Mouse (Mus musculus) erythroblast, embryonic 14.5 days (primary cell): ENCODE measurements at regions not wholly inside any gene's neighbourhood (a gene's known extent, or its start where the extent isn't known, plus 50 kb on each side); places are given as distances from the start of the nearest gene placed in this dataset.

ENCODE experiments used
- H3K27me3 ChIP-seq: 2 replicates; pipeline ENCODE4 v1.6.1; 2012; ENCODE audit warnings: inconsistent platforms; ENCODE audit not compliant: control insufficient read depth
- H3K36me3 ChIP-seq: 2 replicates; pipeline ENCODE4 v1.6.1; 2012; ENCODE audit warnings: mild to moderate bottlenecking, inconsistent platforms; ENCODE audit not compliant: control insufficient read depth
- H3K4me1 ChIP-seq: 2 replicates; pipeline ENCODE4 v1.6.1; 2012; ENCODE audit warnings: inconsistent platforms; ENCODE audit not compliant: control insufficient read depth
- H3K4me3 ChIP-seq: replicated peaks from 2 replicates; pipeline ENCODE3; 2012; ENCODE audit warnings: moderate library complexity, mild to moderate bottlenecking, inconsistent platforms
- H3K9me3 ChIP-seq: 2 replicates; pipeline ENCODE4 v1.6.1; 2012; ENCODE audit warnings: low read length, inconsistent platforms, mixed read lengths; ENCODE audit not compliant: control insufficient read depth
- GATA1 ChIP-seq: IDR thresholded peaks from 2 replicates; pipeline ENCODE4 v1.6.1; 2012; ENCODE audit warnings: low read length, inconsistent platforms, mixed read lengths
- TAL1 ChIP-seq: IDR thresholded peaks from 3 replicates; pipeline ENCODE4 v1.6.1; 2012; ENCODE audit warnings: low read length, inconsistent platforms, mixed read lengths

GRCm38 (mm10) chr17:84129204-84129603, 58.5 kb downstream of the Zfp36l2 start:
- TF ChIP-seq TAL1: no peak
- TF ChIP-seq GATA1: no peak
- H3K4me1 ChIP-seq: peaks cover 41% of the 10 kb centered on the region
- H3K9me3 ChIP-seq: peaks cover 6% of the 10 kb centered on the region
- H3K4me3 ChIP-seq: no peak overlapping the region
- peaks cover 5% of the 10 kb centered on the region; the same call in 1 of the 2 replicates for H3K36me3 ChIP-seq
- H3K27me3 ChIP-seq: peaks cover 13% of the 10 kb centered on the region

- TF ChIP-seq GATA1 (no peak), TAL1 (no peak)
These were observed 59.5 kb downstream of the Zfp36l2 start for GRCm38 (mm10) chr17:84128262-84128661.

GRCm38 (mm10) chr17:84126168-84126567, 61.6 kb downstream of the Zfp36l2 start:
- Histone ChIP-seq H3K36me3 (peaks cover 5% of the 10 kb centered on the region; the same call in 1 of the 2 replicates), H3K4me3 (no peak overlapping the region), H3K27me3 (peaks cover 13% of the 10 kb centered on the region), H3K9me3 (peaks cover 6% of the 10 kb centered on the region), H3K4me1 (peaks cover 26% of the 10 kb centered on the region)
- TF ChIP-seq TAL1: no peak
- TF ChIP-seq GATA1: no peak

More at GRCm38 (mm10) chr17:84128262-84128661, 59.5 kb downstream of the Zfp36l2 start:
- Histone ChIP-seq H3K9me3 (peaks cover 6% of the 10 kb centered on the region), H3K36me3 (peaks cover 5% of the 10 kb centered on the region; the same call in 1 of the 2 replicates), H3K4me3 (no peak overlapping the region), H3K4me1 (peaks cover 32% of the 10 kb centered on the region), H3K27me3 (peaks cover 13% of the 10 kb centered on the region)

GRCm38 (mm10) chr17:84123161-84123560, 64.6 kb downstream of the Zfp36l2 start:
- Histone ChIP-seq H3K27me3 (peaks cover 13% of the 10 kb centered on the region), H3K9me3 (peaks cover 6% of the 10 kb centered on the region), H3K4me3 (no peak overlapping the region), H3K36me3 (peaks cover 5% of the 10 kb centered on the region; the same call in 1 of the 2 replicates), H3K4me1 (peaks cover 46% of the 10 kb centered on the region)
- TF ChIP-seq GATA1: no peak
- TF ChIP-seq TAL1: no peak

- no peak for TF ChIP-seq TAL1
- no peak for TF ChIP-seq GATA1
- peaks cover 13% of the 10 kb centered on the region for H3K27me3 ChIP-seq
- peaks cover 5% of the 10 kb centered on the region; the same call in 1 of the 2 replicates for H3K36me3 ChIP-seq
- H3K4me1 ChIP-seq: peaks cover 46% of the 10 kb centered on the region
- no peak overlapping the region for H3K4me3 ChIP-seq
- H3K9me3 ChIP-seq: peaks cover 6% of the 10 kb centered on the region
These were observed 65.1 kb downstream of the Zfp36l2 start for GRCm38 (mm10) chr17:84122486-84123131.

- Histone ChIP-seq H3K27me3 (peaks cover 6% of the 10 kb centered on the region), H3K36me3 (no peaks in the 10 kb centered on the region), H3K4me1 (peaks cover 50% of the 10 kb centered on the region), H3K4me3 (no peak overlapping the region), H3K9me3 (no peaks in the 10 kb centered on the region)
- no peak for TF ChIP-seq TAL1
- TF ChIP-seq GATA1: no peak
These were observed 66.5 kb downstream of the Zfp36l2 start for GRCm38 (mm10) chr17:84121291-84121690.

GRCm38 (mm10) chr17:84119221-84120017, 68.3 kb downstream of the Zfp36l2 start:
- Histone ChIP-seq H3K27me3 (no peaks in the 10 kb centered on the region), H3K36me3 (no peaks in the 10 kb centered on the region), H3K4me1 (peaks cover 67% of the 10 kb centered on the region), H3K9me3 (no peaks in the 10 kb centered on the region), H3K4me3 (no peak overlapping the region)
- TF ChIP-seq GATA1 (no peak), TAL1 (no peak)

- Histone ChIP-seq H3K27me3 (no peaks in the 10 kb centered on the region), H3K9me3 (no peaks in the 10 kb centered on the region), H3K4me3 (no peak overlapping the region), H3K4me1 (peaks cover 73% of the 10 kb centered on the region), H3K36me3 (no peaks in the 10 kb centered on the region; the same call in 1 of the 2 replicates)
- TF ChIP-seq TAL1: no peak
- TF ChIP-seq GATA1: no peak
These were observed 69.0 kb downstream of the Zfp36l2 start for GRCm38 (mm10) chr17:84118781-84119180.

GRCm38 (mm10) chr17:84118271-84118670, 69.5 kb downstream of the Zfp36l2 start:
- no peaks in the 10 kb centered on the region; the same call in 1 of the 2 replicates for H3K36me3 ChIP-seq
- no peaks in the 10 kb centered on the region for H3K27me3 ChIP-seq
- no peaks in the 10 kb centered on the region for H3K9me3 ChIP-seq
- no peak for TF ChIP-seq TAL1
- TF ChIP-seq GATA1: no peak
- H3K4me1 ChIP-seq: peaks cover 78% of the 10 kb centered on the region
- H3K4me3 ChIP-seq: peak overlapping the region; percentile 21
